Mouse (Mus musculus): Measurements from ENCODE around the gene Ccdc71. TPM values are rescaled to one million over a fixed set of nuclear protein-coding genes. Genes with fewer than 3 reads are reported as not detected.

Ccdc71 gene
- polyA plus RNA-seq (2015; fragmentation: Nextera tagmentation; extraction: Ambion mirVana), result 57.7 and 59.7 TPM in 2 replicates

GRCm38 (mm10) chr9:108460319-108461178, at the start of gene Ccdc71:
Ccdc71 (plus strand) TSS chr9:108460527.
- H3K9me3 ChIP-seq, result no peaks in the 10 kb centered on the region
- ATAC-seq (ENCODE audit: low FRiP score, low read depth), result peak; percentile 79
- under 1% methylated on average over 52 of the region's 52 CpGs for WGBS

GRCm38 (mm10) chr9:108411381-108411942, 48.9 kb upstream of the Ccdc71 start:
- 77% methylated on average over 9 of the region's 9 CpGs for WGBS
- H3K4me3 ChIP-seq, result no peak overlapping the region

More at GRCm38 (mm10) chr9:108460319-108461178, at the start of gene Ccdc71:
- Histone ChIP-seq H3K4me1 (peaks cover 11% of the 10 kb centered on the region), H3K4me2 (replicated peaks) (peak within 1 kb of the TSS; percentile 93), H3K4me3 (peak within 1 kb of the TSS; percentile 88), H3K27me3 (no peaks in the 10 kb centered on the region), H3K27ac (peak within 1 kb of the TSS; percentile 68), H3K36me3 (peaks cover 31% of the 10 kb centered on the region), H3K9ac (peak within 1 kb of the TSS; percentile 89)

GRCm38 (mm10) chr9:108412221-108412620, 48.1 kb upstream of the Ccdc71 start:
- Histone ChIP-seq H3K9me3 (no peaks in the 10 kb centered on the region), H3K27ac (no peak overlapping the region), H3K4me2 (replicated peaks) (no peak overlapping the region), H3K4me3 (no peak overlapping the region), H3K4me1 (no peaks in the 10 kb centered on the region), H3K36me3 (no peaks in the 10 kb centered on the region), H3K9ac (no peak overlapping the region), H3K27me3 (no peaks in the 10 kb centered on the region)
- 73% methylated on average over 1 of the region's 1 CpGs for WGBS
- ATAC-seq (ENCODE audit: low FRiP score, low read depth), result no peak

More at GRCm38 (mm10) chr9:108411381-108411942, 48.9 kb upstream of the Ccdc71 start:
- Histone ChIP-seq H3K27me3 (no peaks in the 10 kb centered on the region), H3K36me3 (no peaks in the 10 kb centered on the region), H3K4me1 (no peaks in the 10 kb centered on the region), H3K9ac (no peak overlapping the region), H3K4me2 (replicated peaks) (no peak overlapping the region), H3K27ac (no peak overlapping the region), H3K9me3 (no peaks in the 10 kb centered on the region)
- ATAC-seq (ENCODE audit: low FRiP score, low read depth), result no peak

DNA sequence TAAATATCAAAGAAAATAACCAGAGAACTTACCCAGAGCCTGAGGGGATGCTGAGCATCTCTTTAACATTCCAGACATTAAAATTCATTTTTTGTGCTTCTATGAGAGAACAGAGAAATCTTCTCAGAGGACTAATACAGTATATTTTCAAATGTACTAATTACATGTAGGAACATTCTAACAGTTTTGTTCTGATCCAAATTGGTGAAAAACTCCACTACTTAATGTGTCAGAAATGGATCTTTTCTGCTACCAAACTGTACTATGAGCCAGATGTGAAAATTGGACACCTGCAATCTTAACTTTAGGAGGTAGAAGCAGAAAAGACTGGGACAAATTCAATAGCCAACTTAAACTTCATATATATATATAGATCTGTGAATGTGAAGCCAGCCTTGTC, 31.9 kb upstream of the Ccdc71 start, which contains the start of gene Ccdc36:
TSS of gene Ccdc36 (minus strand) at position 101 of the 400 bp plus-strand sequence.
- Histone ChIP-seq H3K9ac (no peak within 1 kb of the TSS), H3K27ac (no peak within 1 kb of the TSS), H3K36me3 (no peaks in the 10 kb centered on the region), H3K27me3 (no peaks in the 10 kb centered on the region), H3K4me1 (peaks cover 4% of the 10 kb centered on the region; the same call in 1 of the 2 replicates), H3K4me3 (no peak within 1 kb of the TSS), H3K9me3 (no peaks in the 10 kb centered on the region), H3K4me2 (replicated peaks) (no peak within 1 kb of the TSS)
- ATAC-seq (ENCODE audit: low FRiP score, low read depth), result no peak

DNA sequence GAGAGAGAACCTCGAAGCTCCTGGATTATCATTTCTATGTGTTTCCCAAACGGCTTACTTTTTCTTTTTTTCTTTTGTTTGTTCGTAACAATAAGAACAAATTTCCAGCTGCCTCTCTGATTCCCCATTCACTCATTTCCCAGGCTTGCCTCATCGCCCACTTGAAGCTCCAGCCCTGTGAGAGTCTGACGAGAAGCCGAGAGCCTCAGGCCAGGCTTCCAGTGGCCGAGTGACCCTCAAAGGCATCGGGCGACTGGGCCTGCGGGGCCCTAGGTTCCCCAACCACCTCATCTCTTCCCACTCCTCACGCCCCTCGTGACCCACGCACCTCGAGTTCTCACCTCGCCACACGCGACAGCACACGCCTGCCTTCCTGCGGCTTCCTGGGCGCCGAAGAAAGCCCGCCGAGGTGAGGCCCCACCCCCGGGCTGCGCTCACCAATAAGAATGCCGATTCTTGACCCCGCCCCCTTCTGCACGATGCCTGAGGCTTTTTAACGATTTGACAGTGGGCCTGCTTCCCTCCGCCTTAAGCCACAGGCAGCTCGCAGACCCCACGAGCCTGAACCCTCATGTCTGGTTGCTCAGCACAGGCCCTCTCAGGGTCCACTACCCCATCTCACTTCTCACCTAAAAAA, 28.8 kb upstream of the Ccdc71 start:
- 45% methylated on average over 32 of the region's 32 CpGs for WGBS
- Histone ChIP-seq H3K27me3 (no peaks in the 10 kb centered on the region), H3K36me3 (no peaks in the 10 kb centered on the region), H3K4me1 (peaks cover 4% of the 10 kb centered on the region; the same call in 1 of the 2 replicates), H3K9ac (peak overlapping the region; percentile 19; the same call in 1 of the 2 replicates), H3K4me3 (peak overlapping the region; percentile 27), H3K4me2 (replicated peaks) (peak overlapping the region; percentile 49), H3K27ac (no peak overlapping the region), H3K9me3 (no peaks in the 10 kb centered on the region)
- peak; percentile 57; the same call in 1 of the 2 replicates for ATAC-seq (ENCODE audit: low FRiP score, low read depth)

DNA sequence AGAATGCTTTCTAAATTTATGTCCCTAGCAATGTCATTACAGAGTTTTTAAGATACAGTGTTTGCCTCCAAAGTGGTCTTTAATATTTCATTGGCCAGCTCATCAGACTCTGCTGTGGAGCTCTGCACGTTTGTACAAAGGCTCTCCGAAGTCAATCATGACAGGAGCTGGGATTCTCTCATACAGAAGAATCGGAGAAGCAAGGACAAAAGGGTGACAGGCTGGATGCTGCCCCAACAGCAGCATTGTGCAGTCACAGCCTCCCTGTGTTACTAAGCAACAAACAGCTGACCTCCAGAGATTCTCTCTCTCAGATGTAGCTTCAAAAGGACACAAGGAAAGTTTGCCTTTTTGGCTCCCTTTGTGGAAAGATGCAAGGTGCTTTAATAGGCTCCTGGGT, 24.1 kb upstream of the Ccdc71 start, which contains the start of gene BC048562:
TSS of gene BC048562 (plus strand) at position 301 of the 400 bp plus-strand sequence.
- H3K9me3 ChIP-seq, result no peaks in the 10 kb centered on the region
- no peak within 1 kb of the TSS for H3K27ac ChIP-seq
- H3K4me2 ChIP-seq (replicated peaks), result no peak within 1 kb of the TSS
- H3K27me3 ChIP-seq, result no peaks in the 10 kb centered on the region
- peak within 1 kb of the TSS; percentile 25; the same call in 1 of the 2 replicates for H3K9ac ChIP-seq
- no peak within 1 kb of the TSS for H3K4me3 ChIP-seq
- no peaks in the 10 kb centered on the region for H3K36me3 ChIP-seq
- WGBS, result 77% methylated on average over 3 of the region's 3 CpGs
- ATAC-seq (ENCODE audit: low FRiP score, low read depth), result no peak
- H3K4me1 ChIP-seq, result peaks cover 4% of the 10 kb centered on the region; the same call in 1 of the 2 replicates

GRCm38 (mm10) chr9:108439176-108439575, 21.2 kb upstream of the Ccdc71 start:
- no peaks in the 10 kb centered on the region for H3K9me3 ChIP-seq
- H3K27me3 ChIP-seq, result no peaks in the 10 kb centered on the region
- no peak overlapping the region for H3K9ac ChIP-seq
- 79% methylated on average over 6 of the region's 6 CpGs for WGBS
- ATAC-seq (ENCODE audit: low FRiP score, low read depth), result no peak
- no peak overlapping the region for H3K27ac ChIP-seq
- H3K4me3 ChIP-seq, result no peak overlapping the region
- H3K4me1 ChIP-seq, result no peaks in the 10 kb centered on the region
- no peaks in the 10 kb centered on the region for H3K36me3 ChIP-seq
- no peak overlapping the region for H3K4me2 ChIP-seq (replicated peaks)

DNA sequence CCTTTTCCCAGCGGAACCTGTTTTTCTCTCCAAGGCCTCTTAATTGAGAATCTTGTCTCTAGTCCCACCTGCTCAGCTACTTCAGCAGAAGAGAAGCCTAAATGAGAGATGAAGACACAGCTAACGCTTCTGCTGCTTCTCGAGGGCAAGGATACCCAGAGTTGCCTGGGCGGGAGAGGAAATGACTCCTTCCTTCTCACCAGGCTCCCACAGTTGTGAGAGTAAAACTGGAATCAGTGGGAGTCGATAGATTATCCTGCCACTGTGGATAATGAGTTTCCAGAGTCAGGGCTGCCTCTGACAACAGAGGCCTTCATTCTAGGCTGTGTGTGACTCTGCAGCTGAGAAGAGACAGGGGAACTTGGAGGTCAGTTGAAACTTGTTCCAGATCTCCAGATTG, 19.8 kb upstream of the Ccdc71 start:
- no peak for ATAC-seq (ENCODE audit: low FRiP score, low read depth)
- Histone ChIP-seq H3K4me3 (no peak overlapping the region), H3K4me2 (replicated peaks) (no peak overlapping the region), H3K27me3 (no peaks in the 10 kb centered on the region), H3K36me3 (no peaks in the 10 kb centered on the region), H3K27ac (no peak overlapping the region), H3K9me3 (no peaks in the 10 kb centered on the region), H3K9ac (no peak overlapping the region), H3K4me1 (peaks cover 4% of the 10 kb centered on the region)
- WGBS, result 66% methylated on average over 5 of the region's 5 CpGs

GRCm38 (mm10) chr9:108441236-108441919, 18.9 kb upstream of the Ccdc71 start:
- Histone ChIP-seq H3K4me2 (replicated peaks) (no peak overlapping the region), H3K27me3 (no peaks in the 10 kb centered on the region), H3K9ac (no peak overlapping the region), H3K4me1 (peaks cover 10% of the 10 kb centered on the region), H3K9me3 (no peaks in the 10 kb centered on the region), H3K36me3 (no peaks in the 10 kb centered on the region), H3K27ac (no peak overlapping the region), H3K4me3 (no peak overlapping the region)
- no peak for ATAC-seq (ENCODE audit: low FRiP score, low read depth)
- WGBS, result 91% methylated on average over 11 of the region's 11 CpGs

DNA sequence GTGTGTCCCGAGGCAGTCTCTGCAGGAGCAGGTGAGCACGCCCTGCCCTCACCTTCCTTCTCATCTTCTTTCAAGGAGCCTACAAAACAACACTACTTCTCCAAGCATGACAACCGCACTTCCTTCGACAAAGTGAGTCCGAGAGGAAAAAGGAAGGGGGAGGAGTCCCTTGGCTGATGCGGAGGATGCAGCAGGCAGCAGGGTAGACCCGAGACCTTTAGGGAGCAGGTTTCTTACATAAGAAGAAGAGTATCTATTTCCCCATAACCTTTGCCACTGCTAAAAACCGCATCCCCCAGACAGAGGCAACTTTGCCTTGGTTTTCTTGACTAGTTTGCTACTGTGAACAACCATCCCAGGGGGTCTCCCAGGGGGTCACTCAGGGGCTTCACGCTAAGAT, 15.2 kb upstream of the Ccdc71 start:
- Histone ChIP-seq H3K36me3 (peaks cover 18% of the 10 kb centered on the region), H3K9me3 (no peaks in the 10 kb centered on the region), H3K9ac (no peak overlapping the region), H3K27me3 (no peaks in the 10 kb centered on the region), H3K4me1 (peaks cover 20% of the 10 kb centered on the region), H3K4me2 (replicated peaks) (no peak overlapping the region), H3K4me3 (no peak overlapping the region), H3K27ac (no peak overlapping the region)
- WGBS, result 66% methylated on average over 9 of the region's 9 CpGs
- ATAC-seq (ENCODE audit: low FRiP score, low read depth), result no peak

DNA sequence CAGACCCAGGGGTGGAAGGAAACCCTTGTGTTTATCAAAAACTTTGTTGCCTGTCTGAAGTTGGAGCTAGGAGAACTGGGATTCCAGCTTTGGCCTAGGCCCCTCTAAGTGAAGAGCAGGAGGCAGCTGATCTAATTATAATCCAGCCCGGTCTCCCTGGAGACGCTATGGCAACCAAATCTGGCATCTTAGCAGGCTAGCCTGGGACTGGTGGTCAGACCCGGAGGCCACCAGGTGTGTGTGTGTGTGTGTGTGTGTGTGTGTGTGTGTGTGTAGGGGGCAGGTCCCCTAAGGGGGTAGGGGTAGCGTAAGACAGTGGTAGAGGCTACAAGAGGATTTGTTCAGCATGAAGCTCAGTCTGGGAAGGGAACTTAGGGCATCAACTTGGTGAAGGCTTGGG, 10.5 kb upstream of the Ccdc71 start:
- H3K9ac ChIP-seq, result peak overlapping the region; percentile 27
- peak overlapping the region; percentile 73; the same call in 1 of the 2 replicates for H3K27ac ChIP-seq
- H3K36me3 ChIP-seq, result peaks cover 18% of the 10 kb centered on the region
- peak overlapping the region; percentile 77 for H3K4me2 ChIP-seq (replicated peaks)
- peaks cover 51% of the 10 kb centered on the region for H3K4me1 ChIP-seq
- WGBS, result 56% methylated on average over 4 of the region's 4 CpGs
- ATAC-seq (ENCODE audit: low FRiP score, low read depth), result peak; percentile 2; the same call in 1 of the 2 replicates
- no peaks in the 10 kb centered on the region for H3K9me3 ChIP-seq
- peak overlapping the region; percentile 63; the same call in 1 of the 2 replicates for H3K4me3 ChIP-seq
- no peaks in the 10 kb centered on the region for H3K27me3 ChIP-seq
